Mouse (Mus musculus) limb, embryonic 14.5 days (tissue): Measurements from ENCODE around the gene Snx7. TPM values are rescaled to one million over a fixed set of nuclear protein-coding genes. Genes with fewer than 3 reads are reported as not detected.

Experiments
- ATAC-seq: fragments of 200-750 bp; cut with Nextera tagmentation; 2 replicates; pipeline ENCODE4 v1.8.0; 2017; ENCODE audit warnings: low read depth, moderate number of reproducible peaks, moderate TSS enrichment; ENCODE audit not compliant: low FRiP score
- DNase-seq: peaks from one replicate; pipeline ENCODE4 v3.0.0-alpha.2; 2015; ENCODE audit warnings: low spot score
- H3K27ac ChIP-seq: fragments of 300-500 bp; sonication (generic); replicated peaks from 2 replicates; pipeline ENCODE4 v1.5.1; 2014; ENCODE audit warnings: low read depth, mild to moderate bottlenecking, low read length, moderate library complexity, mixed read lengths
- H3K27me3 ChIP-seq: fragments of 300-500 bp; sonication (generic); 2 replicates; pipeline ENCODE4 v1.6.1; 2014; ENCODE audit warnings: low read length, mixed read lengths; ENCODE audit not compliant: control insufficient read depth, insufficient read depth
- H3K36me3 ChIP-seq: fragments of 300-500 bp; sonication (generic); 2 replicates; pipeline ENCODE4 v1.6.1; 2014; ENCODE audit warnings: mild to moderate bottlenecking, low read length, moderate library complexity, mixed read lengths; ENCODE audit not compliant: control insufficient read depth, insufficient read depth
- H3K4me1 ChIP-seq: fragments of 300-500 bp; sonication (generic); 2 replicates; pipeline ENCODE4 v1.6.1; 2014; ENCODE audit warnings: antibody characterized with exemption, low read length, mixed read lengths; ENCODE audit not compliant: control insufficient read depth, insufficient read depth
- H3K4me2 ChIP-seq: fragments of 300-500 bp; sonication (generic); replicated peaks from 2 replicates; pipeline ENCODE4 v1.6.1; 2014; ENCODE audit warnings: low read depth, mild to moderate bottlenecking, low read length, moderate library complexity; ENCODE audit not compliant: severe bottlenecking
- H3K4me3 ChIP-seq: fragments of 300-500 bp; sonication (generic); replicated peaks from 2 replicates; pipeline ENCODE4 v1.5.1; 2014; ENCODE audit warnings: low read length
- H3K9ac ChIP-seq: fragments of 300-500 bp; sonication (generic); 2 replicates; pipeline ENCODE4 v1.6.1; 2014; ENCODE audit warnings: mild to moderate bottlenecking, low read depth, low read length, moderate library complexity; ENCODE audit not compliant: severe bottlenecking
- H3K9me3 ChIP-seq: fragments of 300-500 bp; sonication (generic); 2 replicates; pipeline ENCODE4 v1.6.1; 2016; ENCODE audit warnings: low read length; ENCODE audit not compliant: control insufficient read depth
- POLR2A ChIP-seq: fragments of 200-500 bp; IDR thresholded peaks from 2 replicates; pipeline ENCODE4 v1.8.0; 2012; ENCODE audit warnings: inconsistent platforms, mild to moderate bottlenecking, moderate library complexity, borderline replicate concordance; ENCODE audit not compliant: insufficient read depth, insufficient read length; ENCODE audit errors: extremely low read depth
- WGBS: fragments of 180-500 bp; shearing (Covaris S2); extraction: QIAGEN DNeasy Blood & Tissue Kit; methylation state at CpG from one replicate; pipeline ENCODE4 v1.1.7; 2014; 5-methylcytosine and 5-hydroxymethylcytosine counted together
- polyA plus RNA-seq, 2 experiments: library from polyadenylated mRNA; depleted of rRNA in 1 of 2; stranded (reverse) in 1 of 2; unstranded in 1 of 2; fragments of >200 nt; fragmentation: Nextera tagmentation in 1 of 2; extraction: Ambion mirVana in 1 of 2; gene quantifications; 2 replicates each; pipeline versions ENCODE4 v1.2.1 to v1.2.3; 2012 to 2014

Gene Snx7
- polyA plus RNA-seq (2012; rRNA removed) (16.6 and 23.4 TPM in 2 replicates), polyA plus RNA-seq (2014; fragmentation: Nextera tagmentation; extraction: Ambion mirVana) (33.5 and 38.3 TPM in 2 replicates)

GRCm38 (mm10) chr3:117868637-117869323 lies at the start of gene Snx7:
Gene Snx7, minus strand, starts transcription at chr3:117868936.
- Histone ChIP-seq H3K27ac (peak within 1 kb of the TSS; percentile 82), H3K9me3 (no peaks in the 10 kb centered on the region), H3K9ac (peak within 1 kb of the TSS; percentile 70), H3K27me3 (no peaks in the 10 kb centered on the region), H3K36me3 (no peaks in the 10 kb centered on the region), H3K4me1 (peaks cover 3% of the 10 kb centered on the region), H3K4me2 (peak within 1 kb of the TSS; percentile 66), H3K4me3 (peak within 1 kb of the TSS; percentile 65)
- ATAC-seq (peak; percentile 94), DNase-seq (peak; percentile 73)
- under 1% methylated on average over 30 of the region's 53 CpGs for WGBS
- 0 out of 2 replicates have a peak, but pooled peaks have one; percentile 66 for TF ChIP-seq POLR2A

GRCm38 (mm10) chr3:117915420-117915819 lies 46.7 kb upstream of the Snx7 start:
- Histone ChIP-seq H3K9me3 (no peaks in the 10 kb centered on the region), H3K4me3 (no peak overlapping the region), H3K4me1 (no peaks in the 10 kb centered on the region), H3K27me3 (no peaks in the 10 kb centered on the region), H3K4me2 (no peak overlapping the region), H3K9ac (no peak overlapping the region), H3K27ac (no peak overlapping the region), H3K36me3 (no peaks in the 10 kb centered on the region)
- no peak for DNase-seq
- TF ChIP-seq POLR2A = no peak
- ATAC-seq = no peak
- WGBS = 74% methylated on average over 3 of the region's 3 CpGs

DNA sequence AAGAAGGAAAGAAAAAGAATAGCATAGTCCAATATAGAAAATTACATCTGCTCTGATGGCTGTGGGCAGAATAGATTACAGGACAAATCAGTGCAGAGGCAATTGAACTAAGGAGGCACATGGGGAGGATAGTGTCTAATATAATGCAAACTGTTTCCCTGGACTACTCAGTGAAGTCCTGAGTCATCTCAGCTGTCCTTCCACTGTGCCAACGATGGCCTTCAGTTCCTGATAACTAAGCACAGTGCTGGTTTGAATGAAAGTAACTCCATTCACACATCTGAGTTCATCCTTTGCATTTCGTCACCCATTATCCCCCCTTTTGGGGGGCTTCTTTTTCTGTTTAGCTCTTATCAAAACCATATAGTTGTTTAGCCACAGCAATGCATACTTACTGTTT lies 25.0 kb upstream of the Snx7 start:
- Histone ChIP-seq H3K36me3 (no peaks in the 10 kb centered on the region), H3K27me3 (no peaks in the 10 kb centered on the region), H3K9ac (no peak overlapping the region), H3K27ac (no peak overlapping the region), H3K4me1 (no peaks in the 10 kb centered on the region), H3K4me2 (no peak overlapping the region), H3K4me3 (no peak overlapping the region), H3K9me3 (no peaks in the 10 kb centered on the region)
- WGBS = 74% methylated on average over 2 of the region's 2 CpGs
- no peak for TF ChIP-seq POLR2A
- no peak for ATAC-seq
- DNase-seq = no peak

- H3K27ac ChIP-seq = no peak overlapping the region
- H3K4me2 ChIP-seq = no peak overlapping the region
- H3K27me3 ChIP-seq = no peaks in the 10 kb centered on the region
- DNase-seq (no peak), ATAC-seq (no peak)
- no peak overlapping the region for H3K4me3 ChIP-seq
- H3K9ac ChIP-seq = no peak overlapping the region
- no peaks in the 10 kb centered on the region for H3K36me3 ChIP-seq
- H3K9me3 ChIP-seq = no peaks in the 10 kb centered on the region
- 76% methylated on average over 3 of the region's 3 CpGs for WGBS
- no peaks in the 10 kb centered on the region for H3K4me1 ChIP-seq
- no peak for TF ChIP-seq POLR2A
Measured at GRCm38 (mm10) chr3:117875450-117875849, 6.7 kb upstream of the Snx7 start.

DNA sequence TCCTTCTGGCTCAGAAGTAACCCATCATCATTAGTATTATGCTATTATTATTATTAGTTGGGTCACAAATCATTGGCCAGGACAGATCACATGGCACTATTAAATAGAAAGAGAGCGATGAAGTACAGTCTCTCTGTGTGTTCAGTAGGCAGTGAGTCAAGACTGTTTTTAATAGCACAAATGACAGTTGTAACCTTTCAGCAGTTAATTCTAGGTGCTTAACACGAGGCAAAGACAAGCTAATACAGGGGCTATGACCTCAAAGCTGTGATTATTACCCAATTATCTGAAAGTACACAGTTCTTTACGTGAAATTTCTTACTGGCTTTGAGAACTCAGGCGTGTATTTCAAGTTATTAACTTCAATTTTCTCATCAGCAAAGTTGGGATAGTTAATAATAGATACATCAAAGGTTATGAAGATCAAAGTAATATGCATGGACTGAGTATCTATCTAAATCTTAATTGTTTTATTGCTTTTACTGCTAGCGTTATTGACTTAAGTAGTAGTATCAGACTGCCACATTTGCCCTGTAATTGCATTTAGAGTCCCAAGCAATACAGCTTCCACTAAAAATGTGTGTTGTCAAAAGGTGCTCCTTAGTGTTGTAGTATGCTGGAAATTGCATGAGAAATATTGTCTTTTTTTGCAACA lies 4.6 kb upstream of the Snx7 start:
- Histone ChIP-seq H3K27me3 (no peaks in the 10 kb centered on the region), H3K36me3 (no peaks in the 10 kb centered on the region), H3K4me3 (no peak overlapping the region), H3K27ac (no peak overlapping the region), H3K4me2 (no peak overlapping the region), H3K4me1 (no peaks in the 10 kb centered on the region; the same call in 1 of the 2 replicates), H3K9me3 (no peaks in the 10 kb centered on the region), H3K9ac (no peak overlapping the region)
- ATAC-seq (no peak), DNase-seq (no peak)
- WGBS = 47% methylated on average over 5 of the region's 5 CpGs
- TF ChIP-seq POLR2A = no peak
